12 mouse cellular contexts compared by ENCODE assay signal in the genomic region with DNA sequence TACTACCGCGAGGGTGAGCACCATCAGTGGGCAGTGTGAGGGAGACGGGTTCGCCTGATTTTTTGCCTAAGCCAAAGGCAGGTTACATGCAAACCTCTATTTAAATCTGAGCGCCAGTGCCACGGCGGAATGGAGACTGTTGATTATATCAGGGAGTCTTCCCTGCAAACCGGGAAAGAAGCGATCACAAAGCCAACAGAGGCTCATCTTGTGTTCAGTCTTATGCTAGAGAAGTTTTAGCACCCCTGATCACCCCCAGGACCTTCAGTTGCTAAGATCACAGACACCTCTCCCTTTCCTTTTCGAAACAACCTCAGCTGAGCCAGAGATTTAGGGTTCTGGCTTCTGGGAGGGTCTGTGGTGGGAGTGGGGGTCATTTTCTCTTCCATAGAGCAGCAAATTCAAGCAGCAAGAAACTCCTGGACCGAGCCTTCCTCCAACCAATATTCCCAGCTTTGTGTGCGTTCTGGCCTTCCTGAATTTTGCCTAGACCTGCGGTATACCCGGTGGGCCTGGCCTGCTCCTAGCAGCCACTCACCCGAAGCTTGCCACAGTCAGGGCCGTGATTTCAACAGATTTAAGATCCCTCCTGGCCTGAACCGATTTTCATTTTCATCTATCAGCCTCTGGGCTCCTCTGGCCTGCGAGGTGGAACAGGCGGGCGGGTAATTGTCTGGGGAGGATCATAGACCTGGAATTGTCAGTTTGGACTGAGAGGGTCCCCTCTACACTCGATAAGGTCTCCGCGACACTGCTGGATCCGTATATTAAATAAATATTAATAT. TPM values are rescaled to one million over a fixed set of nuclear protein-coding genes. Genes with fewer than 3 reads are reported as not detected.
DNase-seq lines count a peak whose midpoint lies in the region; ATAC-seq and TF ChIP-seq lines count a peak whose summit lies in the region.
"Had no signal": no experiment of that assay in that cellular context is flagged by ENCODE, and none has a peak within 500 bp of the region (broad histone marks: within the 10 kb centered on the region; RNA-seq: fewer than 3 reads in every experiment).

No protein-coding gene starts in this region.

- no peak overlapping the region for H3K27ac ChIP-seq in intestine, embryonic 14.5 days (ENCODE audit: low read depth)
- H3K27ac ChIP-seq in intestine, postnatal 0 days (ENCODE audit: low read depth, low read length), result no peak overlapping the region
- H3K27ac ChIP-seq in embryonic facial prominence, embryonic 12.5 days, result no peak overlapping the region
- peak overlapping the region; percentile 93 for H3K27ac ChIP-seq in hindbrain, embryonic 16.5 days (ENCODE audit: low read depth, low read length)
- H3K27ac ChIP-seq in neural tube, embryonic 14.5 days (ENCODE audit: low read depth, low read length), result peak overlapping the region; percentile 96
- H3K27ac ChIP-seq in kidney, embryonic 14.5 days (ENCODE audit: low read depth, low read length), result no peak overlapping the region

- peaks cover 4% of the 10 kb centered on the region; the same call in 1 of the 2 replicates for H3K4me1 ChIP-seq in intestine, embryonic 14.5 days (replicated peaks; ENCODE audit: control insufficient read depth, insufficient read depth, low read length)
- peaks cover 2% of the 10 kb centered on the region; the same call in 1 of the 2 replicates for H3K4me1 ChIP-seq in intestine, postnatal 0 days (replicated peaks; ENCODE audit: control insufficient read depth, insufficient read depth, low read length)
- H3K4me1 ChIP-seq in embryonic facial prominence, embryonic 12.5 days, result peaks cover 7% of the 10 kb centered on the region; the same call in 1 of the 2 replicates
- peaks cover 6% of the 10 kb centered on the region for H3K4me1 ChIP-seq in hindbrain, embryonic 16.5 days (ENCODE audit: control insufficient read depth, insufficient read depth, low read depth, low read length)
- H3K4me1 ChIP-seq in neural tube, embryonic 14.5 days (ENCODE audit: control insufficient read depth, insufficient read depth, low read length), result peaks cover 13% of the 10 kb centered on the region; the same call in 1 of the 2 replicates
- peaks cover 4% of the 10 kb centered on the region; the same call in 1 of the 2 replicates for H3K4me1 ChIP-seq in kidney, embryonic 14.5 days (ENCODE audit: control insufficient read depth, insufficient read depth, low read length)

- no peak for ATAC-seq in intestine, embryonic 14.5 days (replicated peaks; ENCODE audit: low FRiP score, low TSS enrichment, low read depth)
- no peak for ATAC-seq in intestine, postnatal 0 days
- ATAC-seq in embryonic facial prominence, embryonic 12.5 days (ENCODE audit: insufficient number of reproducible peaks, insufficient read depth, low FRiP score, low TSS enrichment), result no peak
- ATAC-seq in hindbrain, embryonic 16.5 days, result no peak
- no peak for ATAC-seq in neural tube, embryonic 14.5 days (ENCODE audit: low read depth)
- no peak for ATAC-seq in kidney, embryonic 14.5 days (ENCODE audit: low FRiP score, low TSS enrichment)

- 1% methylated on average over 24 of the region's 24 CpGs for WGBS in intestine, embryonic 14.5 days
- 2% methylated on average over 24 of the region's 24 CpGs for WGBS in intestine, postnatal 0 days
- 2% methylated on average over 24 of the region's 24 CpGs for WGBS in embryonic facial prominence, embryonic 12.5 days
- WGBS in hindbrain, embryonic 16.5 days, result 7% methylated on average over 24 of the region's 24 CpGs
- 3% methylated on average over 24 of the region's 24 CpGs for WGBS in neural tube, embryonic 14.5 days
- 1% methylated on average over 24 of the region's 24 CpGs for WGBS in kidney, embryonic 14.5 days

- peak; percentile 65 for DNase-seq in intestine, embryonic 14.5 days (ENCODE audit: low spot score)
- DNase-seq in adipocyte (ENCODE audit: low spot score), result no peak
- DNase-seq in urinary bladder, postnatal 4 days (ENCODE audit: low spot score in 2 of 2), result no peak
- DNase-seq: B cell, adult 2 months; kidney, adult 8-10 months had no signal

- H3K4me2 ChIP-seq in intestine, embryonic 14.5 days (ENCODE audit: low read length), result no peak overlapping the region
- no peak overlapping the region for H3K4me2 ChIP-seq in intestine, postnatal 0 days (replicated peaks; ENCODE audit: low read depth)
- no peak overlapping the region for H3K4me2 ChIP-seq in embryonic facial prominence, embryonic 12.5 days (replicated peaks)
- H3K4me2 ChIP-seq in hindbrain, embryonic 16.5 days (ENCODE audit: low read length), result peak overlapping the region; percentile 71
- peak overlapping the region; percentile 68 for H3K4me2 ChIP-seq in neural tube, embryonic 14.5 days (ENCODE audit: low read depth, low read length)
- no peak overlapping the region for H3K4me2 ChIP-seq in kidney, embryonic 14.5 days (replicated peaks; ENCODE audit: low read depth, low read length)

- TF ChIP-seq CTCF in intestine, postnatal 0 days (IDR thresholded peaks at IDR 0.05; ENCODE audit: low read depth), result no peak

- H3K27me3 ChIP-seq in intestine, embryonic 14.5 days (replicated peaks; ENCODE audit: control insufficient read depth, insufficient read depth, low read length), result peaks cover 100% of the 10 kb centered on the region
- peaks cover 98% of the 10 kb centered on the region for H3K27me3 ChIP-seq in intestine, postnatal 0 days (replicated peaks; ENCODE audit: control insufficient read depth, insufficient read depth, low read length)
- H3K27me3 ChIP-seq in embryonic facial prominence, embryonic 12.5 days, result peaks cover 93% of the 10 kb centered on the region
- peaks cover 13% of the 10 kb centered on the region; the same call in 1 of the 2 replicates for H3K27me3 ChIP-seq in hindbrain, embryonic 16.5 days (replicated peaks; ENCODE audit: control insufficient read depth, insufficient read depth, low read length)
- peaks cover 13% of the 10 kb centered on the region; the same call in 1 of the 2 replicates for H3K27me3 ChIP-seq in neural tube, embryonic 14.5 days (ENCODE audit: control insufficient read depth, insufficient read depth, low read length)
- peaks cover 99% of the 10 kb centered on the region for H3K27me3 ChIP-seq in kidney, embryonic 14.5 days (ENCODE audit: control insufficient read depth, insufficient read depth, low read length)

- H3K36me3 ChIP-seq in intestine, embryonic 14.5 days (ENCODE audit: control insufficient read depth, insufficient read depth, low read length), result no peaks in the 10 kb centered on the region
- H3K36me3 ChIP-seq in intestine, postnatal 0 days (ENCODE audit: control insufficient read depth, insufficient read depth), result no peaks in the 10 kb centered on the region
- no peaks in the 10 kb centered on the region for H3K36me3 ChIP-seq in embryonic facial prominence, embryonic 12.5 days
- H3K36me3 ChIP-seq in hindbrain, embryonic 16.5 days (ENCODE audit: control insufficient read depth, insufficient read depth, low read length), result no peaks in the 10 kb centered on the region
- no peaks in the 10 kb centered on the region for H3K36me3 ChIP-seq in neural tube, embryonic 14.5 days (ENCODE audit: control insufficient read depth, insufficient read depth, low read length)
- H3K36me3 ChIP-seq in kidney, embryonic 14.5 days (ENCODE audit: control insufficient read depth, insufficient read depth, low read length), result no peaks in the 10 kb centered on the region
- H3K36me3 ChIP-seq: heart, embryonic 12.5 days had no signal

- no peak overlapping the region for H3K9ac ChIP-seq in intestine, embryonic 14.5 days (ENCODE audit: low read length)
- no peak overlapping the region for H3K9ac ChIP-seq in intestine, postnatal 0 days (ENCODE audit: low read depth, low read length)
- H3K9ac ChIP-seq in embryonic facial prominence, embryonic 12.5 days, result no peak overlapping the region
- peak overlapping the region; percentile 58 for H3K9ac ChIP-seq in hindbrain, embryonic 16.5 days (ENCODE audit: low read depth, low read length)
- peak overlapping the region; percentile 80 for H3K9ac ChIP-seq in neural tube, embryonic 14.5 days (replicated peaks; ENCODE audit: low read depth, low read length)
- H3K9ac ChIP-seq in kidney, embryonic 14.5 days (ENCODE audit: low read depth, low read length), result no peak overlapping the region

- H3K9me3 ChIP-seq in intestine, embryonic 14.5 days (ENCODE audit: control insufficient read depth, low read length), result no peaks in the 10 kb centered on the region
- H3K9me3 ChIP-seq in intestine, postnatal 0 days (ENCODE audit: control insufficient read depth), result no peaks in the 10 kb centered on the region
- no peaks in the 10 kb centered on the region for H3K9me3 ChIP-seq in embryonic facial prominence, embryonic 12.5 days
- no peaks in the 10 kb centered on the region for H3K9me3 ChIP-seq in hindbrain, embryonic 16.5 days (ENCODE audit: control insufficient read depth, low read length)
- no peaks in the 10 kb centered on the region for H3K9me3 ChIP-seq in neural tube, embryonic 14.5 days (ENCODE audit: control insufficient read depth, low read length)
- no peaks in the 10 kb centered on the region for H3K9me3 ChIP-seq in kidney, embryonic 14.5 days (ENCODE audit: control insufficient read depth, low read length)
- H3K9me3 ChIP-seq: heart, embryonic 12.5 days had no signal

- no peak overlapping the region for H3K4me3 ChIP-seq in intestine, embryonic 14.5 days (ENCODE audit: low read depth, low read length)
- H3K4me3 ChIP-seq in intestine, postnatal 0 days (ENCODE audit: low read depth, low read length), result no peak overlapping the region
- H3K4me3 ChIP-seq in embryonic facial prominence, embryonic 12.5 days, result 0 out of 2 replicates have a peak overlapping the region, but pooled peaks have one; percentile 43
- H3K4me3 ChIP-seq in hindbrain, embryonic 16.5 days (ENCODE audit: low read length), result peak overlapping the region; percentile 23
- H3K4me3 ChIP-seq in neural tube, embryonic 14.5 days (ENCODE audit: low read depth, low read length), result peak overlapping the region; percentile 44
- H3K4me3 ChIP-seq in kidney, embryonic 14.5 days (ENCODE audit: low read length), result no peak overlapping the region

RNA-seq across cellular contexts. Expression of gene Zic1, which starts 17.1 kb away (rescaled TPM):
- not detected in 2 replicates for polyA plus RNA-seq in intestine, embryonic 14.5 days (2014; fragmentation: Nextera tagmentation; extraction: Ambion mirVana)
- polyA plus RNA-seq in intestine, postnatal 0 days (2015; fragmentation: Nextera tagmentation; extraction: Ambion mirVana), result not detected in 2 replicates
- 2.1 TPM in 2 replicates for polyA plus RNA-seq in embryonic facial prominence, embryonic 12.5 days (2016; fragmentation: Nextera tagmentation; extraction: Ambion mirVana)
- polyA plus RNA-seq in hindbrain, embryonic 16.5 days (2015; fragmentation: Nextera tagmentation; extraction: Ambion mirVana), result 11.4 and 14.6 TPM in 2 replicates
- 28.7 and 30.5 TPM in 2 replicates for polyA plus RNA-seq in neural tube, embryonic 14.5 days (2014; fragmentation: Nextera tagmentation; extraction: Ambion mirVana)
- polyA plus RNA-seq in kidney, embryonic 14.5 days (2014; fragmentation: Nextera tagmentation; extraction: Ambion mirVana), result 0.04 TPM in 1 of 2 replicates, not detected in the other
- polyA plus RNA-seq: lung, embryonic 16.5 days had no signal

RNA-seq across cellular contexts. Expression of gene Zic4, which starts 20.4 kb away (rescaled TPM):
- polyA plus RNA-seq in intestine, embryonic 14.5 days (2014; fragmentation: Nextera tagmentation; extraction: Ambion mirVana), result not detected in 2 replicates
- not detected in 2 replicates for polyA plus RNA-seq in intestine, postnatal 0 days (2015; fragmentation: Nextera tagmentation; extraction: Ambion mirVana)
- 5.6 and 6.0 TPM in 2 replicates for polyA plus RNA-seq in embryonic facial prominence, embryonic 12.5 days (2016; fragmentation: Nextera tagmentation; extraction: Ambion mirVana)
- polyA plus RNA-seq in hindbrain, embryonic 16.5 days (2015; fragmentation: Nextera tagmentation; extraction: Ambion mirVana), result 62.4 and 67.4 TPM in 2 replicates
- polyA plus RNA-seq in neural tube, embryonic 14.5 days (2014; fragmentation: Nextera tagmentation; extraction: Ambion mirVana), result 46.7 and 50.5 TPM in 2 replicates
- polyA plus RNA-seq in kidney, embryonic 14.5 days (2014; fragmentation: Nextera tagmentation; extraction: Ambion mirVana), result not detected in 2 replicates
- polyA plus RNA-seq: lung, embryonic 16.5 days had no signal

Comparison
In these comparisons a context has a peak if more than half of its experiments do, and no peak if none do; other contexts are left out.
1. H3K27ac ChIP-seq: peak in hindbrain, embryonic 16.5 days (single experiment) and neural tube, embryonic 14.5 days (single experiment); none in intestine, embryonic 14.5 days (single experiment), intestine, postnatal 0 days (single experiment), embryonic facial prominence, embryonic 12.5 days (single experiment) and kidney, embryonic 14.5 days (single experiment).
2. H3K4me2 ChIP-seq: peak in hindbrain, embryonic 16.5 days (single experiment) and neural tube, embryonic 14.5 days (single experiment); none in intestine, embryonic 14.5 days (single experiment), intestine, postnatal 0 days (single experiment), embryonic facial prominence, embryonic 12.5 days (single experiment) and kidney, embryonic 14.5 days (single experiment).
3. H3K4me3 ChIP-seq: peak in embryonic facial prominence, embryonic 12.5 days (single experiment), hindbrain, embryonic 16.5 days (single experiment) and neural tube, embryonic 14.5 days (single experiment); none in intestine, embryonic 14.5 days (single experiment), intestine, postnatal 0 days (single experiment) and kidney, embryonic 14.5 days (single experiment).
4. H3K9ac ChIP-seq: peak in hindbrain, embryonic 16.5 days (single experiment) and neural tube, embryonic 14.5 days (single experiment); none in intestine, embryonic 14.5 days (single experiment), intestine, postnatal 0 days (single experiment), embryonic facial prominence, embryonic 12.5 days (single experiment) and kidney, embryonic 14.5 days (single experiment).